Comparison of ENCODE assay signal across 8 mouse cellular contexts in the genomic region with DNA sequence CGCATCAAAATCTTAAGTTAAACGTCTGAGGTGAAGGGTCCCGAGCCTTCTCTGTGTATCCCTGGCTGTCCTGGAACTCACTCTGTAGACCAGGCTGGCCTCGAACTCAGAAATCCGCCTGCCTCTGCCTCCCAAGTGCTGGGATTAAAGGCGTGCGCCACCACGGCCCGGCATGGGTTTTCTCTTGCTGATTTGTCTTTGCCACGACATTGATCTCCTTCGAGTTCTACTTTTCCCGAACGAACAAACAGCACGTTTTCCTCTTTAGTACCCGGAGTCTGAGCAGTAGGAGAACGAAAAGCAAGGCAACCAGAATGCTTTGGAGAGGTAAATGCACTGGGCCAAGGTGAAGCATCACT. TPM values are rescaled to one million over a fixed set of nuclear protein-coding genes. Genes with fewer than 3 reads are reported as not detected.
DNase-seq lines count a peak whose midpoint lies in the region; ATAC-seq and TF ChIP-seq lines count a peak whose summit lies in the region.
"Not testable (repeated sequence)": the region's sequence is repeated elsewhere in the genome, so short reads cannot be mapped to it uniquely, and the experiment has no call there.

No protein-coding gene starts in this region.

- peak overlapping the region; percentile 88 for H3K4me2 ChIP-seq in forebrain, embryonic 12.5 days
- H3K4me2 ChIP-seq in heart, embryonic 15.5 days, result peak overlapping the region; percentile 77
- H3K4me2 ChIP-seq in intestine, embryonic 16.5 days (ENCODE audit: low read depth, low read length), result peak overlapping the region; percentile 51
- peak overlapping the region; percentile 78 for H3K4me2 ChIP-seq in limb, embryonic 14.5 days (replicated peaks; ENCODE audit: low read depth, low read length, severe bottlenecking)
- H3K4me2 ChIP-seq in lung, embryonic 16.5 days (ENCODE audit: low read depth, low read length), result peak overlapping the region; percentile 56
- H3K4me2 ChIP-seq in neural tube, embryonic 11.5 days (ENCODE audit: low read depth), result peak overlapping the region; percentile 63

- not testable (repeated sequence) for ATAC-seq in forebrain, embryonic 12.5 days (ENCODE audit: low FRiP score); heart, embryonic 15.5 days (replicated peaks; ENCODE audit: insufficient number of reproducible peaks, insufficient read depth, low FRiP score, low read depth); intestine, embryonic 16.5 days; limb, embryonic 14.5 days (ENCODE audit: low FRiP score, low read depth); lung, embryonic 16.5 days (ENCODE audit: low read depth); neural tube, embryonic 11.5 days (ENCODE audit: insufficient read depth, low FRiP score, low TSS enrichment)

- TF ChIP-seq CTCF in thymus, adult 2 months (IDR thresholded peaks at IDR 0.05; ENCODE audit: borderline replicate concordance, control insufficient read depth, extremely low read depth, insufficient read depth, low read length, poor library complexity), result not testable (repeated sequence)

- peak overlapping the region; percentile 78 for H3K4me3 ChIP-seq in brown adipose tissue, adult 24 weeks (ENCODE audit: insufficient read depth, low read depth, low read length)
- H3K4me3 ChIP-seq in forebrain, embryonic 12.5 days (replicated peaks), result peak overlapping the region; percentile 86
- peak overlapping the region; percentile 97 for H3K4me3 ChIP-seq in heart, embryonic 15.5 days
- H3K4me3 ChIP-seq in intestine, embryonic 16.5 days (ENCODE audit: low read length), result peak overlapping the region; percentile 86
- peak overlapping the region; percentile 86 for H3K4me3 ChIP-seq in limb, embryonic 14.5 days (replicated peaks; ENCODE audit: low read length)
- peak overlapping the region; percentile 86 for H3K4me3 ChIP-seq in lung, embryonic 16.5 days (ENCODE audit: low read length)
- H3K4me3 ChIP-seq in neural tube, embryonic 11.5 days (ENCODE audit: low read depth, low read length), result peak overlapping the region; percentile 85
- H3K4me3 ChIP-seq in thymus, adult 2 months (ENCODE audit: control insufficient read depth, insufficient read depth, low read length), result peak overlapping the region; percentile 68

- not testable (repeated sequence) for TF ChIP-seq POLR2A in limb, embryonic 14.5 days (IDR thresholded peaks at IDR 0.05; ENCODE audit: borderline replicate concordance, extremely low read depth, insufficient read depth, insufficient read length); thymus, adult 2 months (IDR thresholded peaks at IDR 0.05; ENCODE audit: control insufficient read depth, extremely low read depth, insufficient read depth, low read length, poor library complexity)

- H3K27ac ChIP-seq in brown adipose tissue, adult 24 weeks (replicated peaks; ENCODE audit: low read depth, low read length); limb, embryonic 14.5 days (replicated peaks; ENCODE audit: low read depth, low read length); neural tube, embryonic 11.5 days (ENCODE audit: low read depth, low read length); thymus, adult 2 months (ENCODE audit: control insufficient read depth, insufficient read depth, low read length): not testable (repeated sequence)
- H3K27ac ChIP-seq in forebrain, embryonic 12.5 days, result peak overlapping the region; percentile 95
- H3K27ac ChIP-seq in heart, embryonic 15.5 days, result peak overlapping the region; percentile 100
- peak overlapping the region; percentile 94 for H3K27ac ChIP-seq in intestine, embryonic 16.5 days (ENCODE audit: low read length)
- peak overlapping the region; percentile 16; the same call in 1 of the 2 replicates for H3K27ac ChIP-seq in lung, embryonic 16.5 days (ENCODE audit: low read length)

- WGBS in forebrain, embryonic 12.5 days, result 50% methylated on average over 16 of the region's 16 CpGs
- WGBS in heart, embryonic 15.5 days, result 40% methylated on average over 16 of the region's 16 CpGs
- 39% methylated on average over 16 of the region's 16 CpGs for WGBS in intestine, embryonic 16.5 days
- WGBS in limb, embryonic 14.5 days, result 46% methylated on average over 16 of the region's 16 CpGs
- 38% methylated on average over 16 of the region's 16 CpGs for WGBS in lung, embryonic 16.5 days
- 45% methylated on average over 16 of the region's 16 CpGs for WGBS in neural tube, embryonic 11.5 days
- 42% methylated on average over 16 of the region's 16 CpGs for WGBS in thymus, adult 2 months

- H3K36me3 ChIP-seq in forebrain, embryonic 12.5 days (replicated peaks), result peaks cover 27% of the 10 kb centered on the region
- H3K36me3 ChIP-seq in heart, embryonic 15.5 days; intestine, embryonic 16.5 days (ENCODE audit: control insufficient read depth, insufficient read depth, low read length); neural tube, embryonic 11.5 days (ENCODE audit: control insufficient read depth, insufficient read depth, low read length); thymus, adult 2 months (ENCODE audit: control insufficient read depth, insufficient read depth, low read length): not testable (repeated sequence)
- H3K36me3 ChIP-seq in limb, embryonic 14.5 days (ENCODE audit: control insufficient read depth, insufficient read depth, low read length), result peaks cover 28% of the 10 kb centered on the region
- peaks cover 13% of the 10 kb centered on the region for H3K36me3 ChIP-seq in lung, embryonic 16.5 days (ENCODE audit: control insufficient read depth, insufficient read depth, low read length)

- peaks cover 11% of the 10 kb centered on the region; the same call in 1 of the 2 replicates for H3K4me1 ChIP-seq in brown adipose tissue, adult 24 weeks (ENCODE audit: control insufficient read depth, insufficient read depth, insufficient read length, low read length)
- peaks cover 30% of the 10 kb centered on the region for H3K4me1 ChIP-seq in forebrain, embryonic 12.5 days
- peaks cover 53% of the 10 kb centered on the region for H3K4me1 ChIP-seq in heart, embryonic 15.5 days (replicated peaks)
- H3K4me1 ChIP-seq in intestine, embryonic 16.5 days (ENCODE audit: control insufficient read depth, insufficient read depth, low read length), result peaks cover 41% of the 10 kb centered on the region
- H3K4me1 ChIP-seq in limb, embryonic 14.5 days (ENCODE audit: control insufficient read depth, insufficient read depth, low read length), result peaks cover 19% of the 10 kb centered on the region
- peaks cover 24% of the 10 kb centered on the region for H3K4me1 ChIP-seq in lung, embryonic 16.5 days (replicated peaks; ENCODE audit: control insufficient read depth, insufficient read depth, low read length)
- H3K4me1 ChIP-seq in neural tube, embryonic 11.5 days (ENCODE audit: control insufficient read depth, insufficient read depth, low read length), result peaks cover 18% of the 10 kb centered on the region
- peaks cover 11% of the 10 kb centered on the region for H3K4me1 ChIP-seq in thymus, adult 2 months (replicated peaks; ENCODE audit: control insufficient read depth, insufficient read depth, low read length)

- H3K9ac ChIP-seq in forebrain, embryonic 12.5 days, result not testable (repeated sequence)
- peak overlapping the region; percentile 99; the same call in 1 of the 2 replicates for H3K9ac ChIP-seq in heart, embryonic 15.5 days
- H3K9ac ChIP-seq in intestine, embryonic 16.5 days (ENCODE audit: low read depth, low read length), result peak overlapping the region; percentile 98
- H3K9ac ChIP-seq in limb, embryonic 14.5 days (ENCODE audit: low read depth, low read length, severe bottlenecking), result peak overlapping the region; percentile 99
- H3K9ac ChIP-seq in lung, embryonic 16.5 days (ENCODE audit: low read length), result peak overlapping the region; percentile 98
- H3K9ac ChIP-seq in neural tube, embryonic 11.5 days (ENCODE audit: low read length), result peak overlapping the region; percentile 99

- DNase-seq in limb, embryonic 14.5 days (ENCODE audit: low spot score); neural tube, embryonic 11.5 days (ENCODE audit: low spot score); thymus, adult 2 months: not testable (repeated sequence)

- H3K9me3 ChIP-seq in forebrain, embryonic 12.5 days; heart, embryonic 15.5 days (replicated peaks); intestine, embryonic 16.5 days (ENCODE audit: control insufficient read depth, low read length); limb, embryonic 14.5 days (ENCODE audit: control insufficient read depth, low read length); lung, embryonic 16.5 days (ENCODE audit: control insufficient read depth, low read length); neural tube, embryonic 11.5 days (ENCODE audit: control insufficient read depth, low read length): not testable (repeated sequence)

- H3K27me3 ChIP-seq in forebrain, embryonic 12.5 days, result peaks cover 20% of the 10 kb centered on the region
- H3K27me3 ChIP-seq in heart, embryonic 15.5 days, result peaks cover 17% of the 10 kb centered on the region
- H3K27me3 ChIP-seq in intestine, embryonic 16.5 days (replicated peaks; ENCODE audit: control insufficient read depth, insufficient read depth, low read length); limb, embryonic 14.5 days (ENCODE audit: control insufficient read depth, insufficient read depth, low read length); lung, embryonic 16.5 days (ENCODE audit: control insufficient read depth, insufficient read depth, low read depth, low read length); neural tube, embryonic 11.5 days (ENCODE audit: control insufficient read depth, insufficient read depth, low read length); thymus, adult 2 months (ENCODE audit: control insufficient read depth, insufficient read depth, low read length): not testable (repeated sequence)

RNA-seq across cellular contexts. Expression of a gene that starts 0.3 kb away (rescaled TPM):
- 14.9 and 17.4 TPM in 2 replicates for polyA plus RNA-seq in brown adipose tissue, adult 24 weeks (2012; ENCODE audit: insufficient read depth, insufficient read length, missing spikeins)
- polyA plus RNA-seq in forebrain, embryonic 12.5 days (2016; fragmentation: Nextera tagmentation; extraction: Ambion mirVana), result 135 and 138 TPM in 2 replicates
- polyA plus RNA-seq in heart, embryonic 15.5 days (2015; fragmentation: Nextera tagmentation; extraction: Ambion mirVana), result 17.7 and 24.7 TPM in 2 replicates
- 19.3 and 20.9 TPM in 2 replicates for polyA plus RNA-seq in intestine, embryonic 16.5 days (2015; fragmentation: Nextera tagmentation; extraction: Ambion mirVana)
- 77.1 and 93.5 TPM in 2 replicates for polyA plus RNA-seq in limb, embryonic 14.5 days (2012; rRNA removed)
- polyA plus RNA-seq in limb, embryonic 14.5 days (2014; fragmentation: Nextera tagmentation; extraction: Ambion mirVana), result 41.9 and 49.2 TPM in 2 replicates
- polyA plus RNA-seq in lung, embryonic 16.5 days (2015; fragmentation: Nextera tagmentation; extraction: Ambion mirVana), result 31.1 and 34.5 TPM in 2 replicates
- 117 and 135 TPM in 2 replicates for polyA plus RNA-seq in neural tube, embryonic 11.5 days (2014; fragmentation: Nextera tagmentation; extraction: Ambion mirVana)
- 106 and 111 TPM in 2 replicates for polyA plus RNA-seq in thymus, adult 2 months (2012; rRNA removed)

RNA-seq across cellular contexts. Expression of a gene that starts 3.7 kb away (rescaled TPM):
- not detected in 2 replicates for polyA plus RNA-seq in brown adipose tissue, adult 24 weeks (2012; ENCODE audit: insufficient read depth, insufficient read length, missing spikeins)
- polyA plus RNA-seq in forebrain, embryonic 12.5 days (2016; fragmentation: Nextera tagmentation; extraction: Ambion mirVana), result not detected in 2 replicates
- polyA plus RNA-seq in heart, embryonic 15.5 days (2015; fragmentation: Nextera tagmentation; extraction: Ambion mirVana), result not detected in 2 replicates
- not detected in 2 replicates for polyA plus RNA-seq in intestine, embryonic 16.5 days (2015; fragmentation: Nextera tagmentation; extraction: Ambion mirVana)
- 0.63 TPM in 1 of 2 replicates, not detected in the other for polyA plus RNA-seq in limb, embryonic 14.5 days (2012; rRNA removed)
- not detected in 2 replicates for polyA plus RNA-seq in limb, embryonic 14.5 days (2014; fragmentation: Nextera tagmentation; extraction: Ambion mirVana)
- not detected in 2 replicates for polyA plus RNA-seq in lung, embryonic 16.5 days (2015; fragmentation: Nextera tagmentation; extraction: Ambion mirVana)
- polyA plus RNA-seq in neural tube, embryonic 11.5 days (2014; fragmentation: Nextera tagmentation; extraction: Ambion mirVana), result not detected in 2 replicates
- polyA plus RNA-seq in thymus, adult 2 months (2012; rRNA removed), result not detected in 2 replicates

RNA-seq across cellular contexts. Expression of a gene that starts 15.7 kb away (rescaled TPM):
- polyA plus RNA-seq in brown adipose tissue, adult 24 weeks (2012; ENCODE audit: insufficient read depth, insufficient read length, missing spikeins), result 4,943 and 5,428 TPM in 2 replicates
- polyA plus RNA-seq in forebrain, embryonic 12.5 days (2016; fragmentation: Nextera tagmentation; extraction: Ambion mirVana), result 0.57 and 0.72 TPM in 2 replicates
- polyA plus RNA-seq in heart, embryonic 15.5 days (2015; fragmentation: Nextera tagmentation; extraction: Ambion mirVana), result 1.6 and 2.2 TPM in 2 replicates
- 33.0 and 47.4 TPM in 2 replicates for polyA plus RNA-seq in intestine, embryonic 16.5 days (2015; fragmentation: Nextera tagmentation; extraction: Ambion mirVana)
- 1.4 TPM in 2 replicates for polyA plus RNA-seq in limb, embryonic 14.5 days (2012; rRNA removed)
- polyA plus RNA-seq in limb, embryonic 14.5 days (2014; fragmentation: Nextera tagmentation; extraction: Ambion mirVana), result 0.15 and 0.22 TPM in 2 replicates
- polyA plus RNA-seq in lung, embryonic 16.5 days (2015; fragmentation: Nextera tagmentation; extraction: Ambion mirVana), result 3.3 and 3.7 TPM in 2 replicates
- 0.32 and 0.33 TPM in 2 replicates for polyA plus RNA-seq in neural tube, embryonic 11.5 days (2014; fragmentation: Nextera tagmentation; extraction: Ambion mirVana)
- 108 and 187 TPM in 2 replicates for polyA plus RNA-seq in thymus, adult 2 months (2012; rRNA removed)

RNA-seq across cellular contexts. Expression of a gene that starts 23.8 kb away (rescaled TPM):
- polyA plus RNA-seq in brown adipose tissue, adult 24 weeks (2012; ENCODE audit: insufficient read depth, insufficient read length, missing spikeins), result 189 and 242 TPM in 2 replicates
- polyA plus RNA-seq in forebrain, embryonic 12.5 days (2016; fragmentation: Nextera tagmentation; extraction: Ambion mirVana), result 167 and 168 TPM in 2 replicates
- 185 and 187 TPM in 2 replicates for polyA plus RNA-seq in heart, embryonic 15.5 days (2015; fragmentation: Nextera tagmentation; extraction: Ambion mirVana)
- 249 and 253 TPM in 2 replicates for polyA plus RNA-seq in intestine, embryonic 16.5 days (2015; fragmentation: Nextera tagmentation; extraction: Ambion mirVana)
- polyA plus RNA-seq in limb, embryonic 14.5 days (2012; rRNA removed), result 157 and 199 TPM in 2 replicates
- polyA plus RNA-seq in limb, embryonic 14.5 days (2014; fragmentation: Nextera tagmentation; extraction: Ambion mirVana), result 174 and 194 TPM in 2 replicates
- 148 and 164 TPM in 2 replicates for polyA plus RNA-seq in lung, embryonic 16.5 days (2015; fragmentation: Nextera tagmentation; extraction: Ambion mirVana)
- polyA plus RNA-seq in neural tube, embryonic 11.5 days (2014; fragmentation: Nextera tagmentation; extraction: Ambion mirVana), result 134 and 135 TPM in 2 replicates
- 227 and 284 TPM in 2 replicates for polyA plus RNA-seq in thymus, adult 2 months (2012; rRNA removed)

RNA-seq across cellular contexts. Expression of a gene that starts 31.5 kb away (rescaled TPM):
- not detected in 2 replicates for polyA plus RNA-seq in brown adipose tissue, adult 24 weeks (2012; ENCODE audit: insufficient read depth, insufficient read length, missing spikeins)
- polyA plus RNA-seq in forebrain, embryonic 12.5 days (2016; fragmentation: Nextera tagmentation; extraction: Ambion mirVana), result 14.7 and 18.2 TPM in 2 replicates
- polyA plus RNA-seq in heart, embryonic 15.5 days (2015; fragmentation: Nextera tagmentation; extraction: Ambion mirVana), result 1.4 and 2.4 TPM in 2 replicates
- 1.7 and 2.0 TPM in 2 replicates for polyA plus RNA-seq in intestine, embryonic 16.5 days (2015; fragmentation: Nextera tagmentation; extraction: Ambion mirVana)
- polyA plus RNA-seq in limb, embryonic 14.5 days (2012; rRNA removed), result 3.4 TPM in 2 replicates
- polyA plus RNA-seq in limb, embryonic 14.5 days (2014; fragmentation: Nextera tagmentation; extraction: Ambion mirVana), result 1.4 and 1.9 TPM in 2 replicates
- polyA plus RNA-seq in lung, embryonic 16.5 days (2015; fragmentation: Nextera tagmentation; extraction: Ambion mirVana), result 1.6 and 1.7 TPM in 2 replicates
- polyA plus RNA-seq in neural tube, embryonic 11.5 days (2014; fragmentation: Nextera tagmentation; extraction: Ambion mirVana), result 15.1 and 17.0 TPM in 2 replicates
- 0.13 and 0.19 TPM in 2 replicates for polyA plus RNA-seq in thymus, adult 2 months (2012; rRNA removed)

Comparison
In these comparisons a context has a peak if more than half of its experiments do, and no peak if none do; other contexts are left out.
1. RNA of a gene that starts 15.7 kb away (polyA plus RNA-seq): 4,943 to 5,428 TPM in brown adipose tissue, adult 24 weeks; 108 to 187 TPM in thymus, adult 2 months, 33.0 to 47.4 TPM in intestine, embryonic 16.5 days, 3.3 to 3.7 TPM in lung, embryonic 16.5 days, 1.6 to 2.2 TPM in heart, embryonic 15.5 days, 0.15 to 1.4 TPM in limb, embryonic 14.5 days, 0.57 to 0.72 TPM in forebrain, embryonic 12.5 days and 0.32 to 0.33 TPM in neural tube, embryonic 11.5 days; every median in the first group is over 10 times any median in the second.
2. Peak in every context shown above with its lines, with median percentiles within 50 percentile points of each other: H3K4me3 ChIP-seq and H3K4me2 ChIP-seq.